Mouse (Mus musculus) G1E (cell line): Measurements from ENCODE around the gene Grk1.

Experiments
- CTCF ChIP-seq: IDR thresholded peaks from 2 replicates; pipeline ENCODE4 v1.5.1; 2012; ENCODE audit warnings: low read depth, low read length, inconsistent platforms, mixed read lengths
- GATA2 ChIP-seq: IDR thresholded peaks from 2 replicates; pipeline ENCODE4 v1.6.1; 2012; ENCODE audit warnings: low read depth, low read length, inconsistent platforms, borderline replicate concordance
- TAL1 ChIP-seq: conservative IDR thresholded peaks from 2 replicates; pipeline ENCODE4 v1.6.1; 2012; ENCODE audit warnings: low read depth, low read length, inconsistent platforms, mixed read lengths

DNA sequence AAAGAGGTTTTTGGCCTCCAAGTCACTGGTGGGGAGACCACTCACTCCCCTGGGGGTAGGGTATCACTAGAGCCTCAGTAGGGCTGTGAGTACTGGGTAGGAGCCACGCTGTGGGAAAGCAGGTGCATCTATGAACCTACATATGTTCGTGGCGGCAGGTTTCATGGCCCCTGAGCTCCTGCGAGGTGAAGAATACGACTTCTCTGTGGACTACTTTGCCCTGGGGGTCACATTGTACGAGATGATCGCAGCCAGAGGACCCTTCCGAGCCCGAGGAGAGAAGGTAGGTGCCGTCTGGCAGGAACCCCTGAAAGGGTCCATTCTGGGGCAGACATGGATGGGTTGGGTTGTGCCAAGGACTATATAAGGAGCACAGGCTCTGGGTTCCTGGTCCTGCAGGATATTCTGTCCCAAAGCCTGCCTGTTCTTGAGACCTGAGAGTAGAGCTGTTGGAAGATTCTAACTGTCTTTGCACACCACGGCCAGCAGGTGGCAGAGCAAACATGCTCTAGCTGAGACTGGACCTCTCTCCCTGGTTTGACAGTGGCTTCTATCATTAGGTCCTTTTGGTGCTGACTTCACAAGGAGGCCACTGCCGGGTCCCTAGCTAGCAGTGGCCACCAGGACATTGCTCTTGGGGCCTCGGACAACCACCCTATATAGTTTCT lies 8.1 kb downstream of the Grk1 start:
- peak; percentile 76 for TF ChIP-seq CTCF
- no peak for TF ChIP-seq TAL1
- no peak for TF ChIP-seq GATA2
